Mouse (Mus musculus) frontal cortex, adult (tissue): ENCODE measurements around the gene Slc18a2.

Source experiments
- ATAC-seq: cut with Nextera tagmentation; 2 replicates; pipeline ENCODE4 v1.9.2; 2017; ENCODE audit warnings: mild to moderate bottlenecking, moderate library complexity, mixed read lengths; ENCODE audit not compliant: low TSS enrichment

The Slc18a2 gene

GRCm38 (mm10) chr19:59276354-59276753 is 15.7 kb downstream of the Slc18a2 start:
- no peak for ATAC-seq

GRCm38 (mm10) chr19:59280841-59281240 is 20.1 kb downstream of the Slc18a2 start:
- peak; percentile 31; the same call in 1 of the 2 replicates for ATAC-seq

DNA sequence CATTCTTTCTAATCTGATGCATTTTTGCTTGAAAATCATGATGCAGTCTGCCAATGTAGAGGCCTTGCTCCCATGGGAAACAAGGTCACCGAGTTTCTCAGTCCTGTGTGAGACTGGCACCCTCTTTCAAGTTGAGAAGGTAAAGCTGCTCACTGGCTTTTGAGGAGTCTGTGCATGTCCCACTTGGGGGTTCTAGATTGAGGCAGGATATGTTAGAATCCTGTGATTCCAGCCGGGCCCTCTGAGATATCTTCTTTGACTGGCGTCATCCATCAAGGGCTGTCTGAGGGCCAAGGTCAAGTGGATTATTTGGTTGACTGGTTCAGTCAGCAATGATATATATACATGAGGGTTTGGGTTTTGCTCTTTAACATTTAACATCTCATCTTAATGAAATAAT is 21.3 kb downstream of the Slc18a2 start:
- no peak for ATAC-seq

DNA sequence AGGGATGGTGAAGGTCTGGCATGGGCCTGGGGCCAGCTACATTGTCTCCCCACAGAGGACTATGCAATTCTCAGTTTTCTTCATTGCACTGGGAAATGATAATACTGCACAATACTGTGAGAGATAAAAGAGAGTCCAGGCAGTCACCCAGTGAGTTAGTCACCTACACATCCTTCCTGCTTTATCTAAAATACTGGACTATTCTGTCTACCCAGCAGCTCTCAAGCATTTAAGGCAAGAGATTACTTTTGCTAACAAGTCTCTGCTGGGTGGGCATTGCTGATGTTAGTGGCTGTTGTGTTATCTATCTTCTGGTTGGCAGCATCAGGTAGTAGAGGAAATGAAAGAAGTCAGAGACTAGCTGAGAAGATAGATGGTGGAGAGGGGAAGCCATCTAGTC is 28.3 kb downstream of the Slc18a2 start:
- ATAC-seq = no peak

DNA sequence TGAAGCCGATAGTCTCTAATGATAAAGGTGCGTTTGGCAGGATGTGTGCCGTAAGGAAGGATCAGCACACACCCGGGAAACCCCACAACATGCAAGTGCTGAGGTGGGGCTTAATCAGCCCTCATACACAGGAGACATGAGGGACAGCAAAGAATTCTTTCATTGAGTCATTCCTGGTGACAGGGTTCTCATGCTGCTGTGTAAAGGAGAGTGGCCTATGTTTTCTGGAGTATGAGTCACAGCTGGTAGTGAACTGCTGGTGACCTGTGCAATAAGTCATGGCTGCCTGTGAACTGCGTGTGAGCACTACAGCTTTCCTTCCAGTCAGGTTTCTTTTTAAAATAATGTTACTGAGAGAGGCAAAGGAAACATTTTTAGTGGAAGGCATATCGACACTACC is 29.1 kb downstream of the Slc18a2 start:
- no peak for ATAC-seq

- ATAC-seq = peak; percentile 95
These were observed 31.6 kb downstream of the Slc18a2 start for GRCm38 (mm10) chr19:59292183-59292839.

DNA sequence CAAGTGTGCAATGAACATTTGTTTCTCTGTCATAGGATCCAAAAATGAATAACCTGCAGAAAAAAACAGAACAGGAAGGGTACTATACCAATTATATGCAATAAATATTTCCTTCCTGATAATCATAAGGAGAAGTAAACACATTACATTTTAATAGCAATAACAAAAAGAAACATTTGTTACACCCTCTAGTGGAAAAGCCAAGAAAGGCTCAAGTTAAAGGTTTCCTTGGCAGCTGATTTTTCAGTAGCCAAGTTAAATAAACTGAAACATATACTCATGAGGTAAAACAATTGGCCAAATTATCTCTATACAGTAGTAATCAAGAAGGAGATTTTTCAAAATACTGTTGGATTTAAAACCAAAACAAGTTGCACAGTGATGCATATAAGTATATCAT is 54.6 kb downstream of the Slc18a2 start:
- no peak for ATAC-seq

DNA sequence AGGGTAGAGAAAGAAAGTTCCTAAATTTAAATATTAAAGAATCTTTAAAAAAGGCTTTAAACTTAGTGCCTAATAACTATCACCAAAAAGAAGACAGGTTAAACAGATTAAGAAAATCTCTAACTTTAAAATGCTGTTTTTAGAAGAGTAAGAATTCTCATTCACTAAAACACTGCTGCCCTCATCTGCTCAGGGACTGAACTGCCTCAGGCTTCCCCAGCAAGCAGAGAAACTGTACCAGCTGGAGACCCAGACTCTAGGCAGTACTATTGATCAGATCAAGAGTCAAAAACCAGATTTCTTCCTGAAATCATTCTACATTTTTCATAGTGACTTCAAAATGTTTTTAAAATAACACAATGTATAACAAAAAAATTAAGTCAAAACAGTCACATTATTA is 55.9 kb downstream of the Slc18a2 start:
- peak; percentile 87 for ATAC-seq

DNA sequence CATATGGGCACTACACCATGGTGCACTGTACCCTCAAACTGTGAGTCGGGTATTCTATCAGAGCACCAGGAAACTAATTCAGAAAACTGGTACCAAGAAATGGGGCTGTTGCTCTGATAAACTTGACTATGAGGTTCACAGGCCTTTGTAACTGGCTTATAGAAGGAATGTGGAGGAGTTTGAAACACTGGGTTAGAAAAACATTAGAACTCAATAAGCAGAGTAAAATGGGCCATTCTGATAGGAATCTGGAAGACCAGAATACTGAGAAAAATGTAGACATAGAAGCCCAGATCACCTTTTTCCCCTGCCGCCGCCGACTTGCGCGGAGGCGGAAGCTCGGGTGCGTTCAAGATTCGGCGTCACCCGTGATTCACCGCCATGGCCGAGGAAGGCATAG is 61.3 kb downstream of the Slc18a2 start, which contains the start of gene Rps12-ps3:
Gene Rps12-ps3 (plus strand): TSS at position 301 of the 400 bp plus-strand sequence.
- ATAC-seq = no peak

DNA sequence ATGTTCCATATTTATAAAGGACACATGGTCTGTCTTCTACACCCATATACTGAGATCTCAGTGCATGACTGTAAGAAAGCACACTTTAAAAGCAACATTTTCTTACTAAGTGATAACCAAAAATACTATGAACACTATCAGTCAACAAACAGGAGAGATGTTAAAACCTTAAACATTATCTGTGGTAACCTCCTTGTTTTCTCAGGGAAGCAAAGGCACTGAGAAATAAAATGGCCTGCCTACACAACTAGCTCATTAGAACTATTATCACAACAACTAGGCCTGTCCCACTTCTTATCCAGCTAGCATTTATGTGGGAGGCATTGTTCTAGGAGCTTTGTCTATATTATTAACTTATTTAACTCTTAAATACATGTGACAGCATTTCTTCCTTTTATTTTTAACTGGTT is 70.1 kb downstream of the Slc18a2 start:
- no peak for ATAC-seq

DNA sequence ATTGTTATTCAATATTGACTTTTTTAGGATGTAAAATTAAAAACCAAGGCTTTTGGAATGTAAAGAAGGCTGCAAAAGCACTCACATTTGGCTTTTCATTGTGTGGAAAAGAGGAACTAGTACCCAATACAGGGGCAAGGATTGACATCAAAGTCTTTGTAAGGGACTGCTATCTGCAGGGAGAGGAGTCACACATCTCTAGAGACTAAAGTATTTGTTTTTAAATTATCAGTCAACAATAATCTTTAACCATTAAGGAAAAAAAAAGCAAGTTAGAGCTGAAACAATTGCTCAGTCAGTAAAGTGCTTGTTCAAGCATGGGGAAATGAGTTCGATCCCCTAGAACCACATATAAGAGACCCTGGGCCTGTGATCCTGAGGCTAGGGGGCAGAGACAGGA is 76.0 kb downstream of the Slc18a2 start:
- ATAC-seq = no peak

GRCm38 (mm10) chr19:59337872-59338681 is 77.4 kb downstream of the Slc18a2 start:
- no peak for ATAC-seq

DNA sequence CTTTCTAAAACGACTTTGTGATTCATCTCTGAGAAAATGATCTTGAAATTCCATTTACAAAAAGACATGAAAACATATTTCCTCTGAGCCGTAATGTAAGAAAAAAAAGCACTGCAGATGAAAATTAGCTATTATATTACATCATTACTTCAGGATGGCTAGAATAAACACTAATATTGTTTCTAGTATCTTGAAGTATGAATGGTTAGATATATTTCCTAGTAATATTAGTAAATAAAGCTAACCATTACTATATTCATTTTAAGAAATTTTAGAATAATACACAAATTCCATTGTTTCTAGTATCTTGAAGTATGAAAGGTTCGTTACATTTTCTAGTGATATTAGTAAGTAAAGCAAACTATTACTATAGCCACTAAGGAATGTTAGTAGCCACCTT is 79.2 kb downstream of the Slc18a2 start:
- ATAC-seq = no peak

GRCm38 (mm10) chr19:59342964-59343363 is 82.3 kb downstream of the Slc18a2 start:
- no peak for ATAC-seq

GRCm38 (mm10) chr19:59344304-59344711 is 83.6 kb downstream of the Slc18a2 start:
- ATAC-seq = peak; percentile 14; the same call in 1 of the 2 replicates

DNA sequence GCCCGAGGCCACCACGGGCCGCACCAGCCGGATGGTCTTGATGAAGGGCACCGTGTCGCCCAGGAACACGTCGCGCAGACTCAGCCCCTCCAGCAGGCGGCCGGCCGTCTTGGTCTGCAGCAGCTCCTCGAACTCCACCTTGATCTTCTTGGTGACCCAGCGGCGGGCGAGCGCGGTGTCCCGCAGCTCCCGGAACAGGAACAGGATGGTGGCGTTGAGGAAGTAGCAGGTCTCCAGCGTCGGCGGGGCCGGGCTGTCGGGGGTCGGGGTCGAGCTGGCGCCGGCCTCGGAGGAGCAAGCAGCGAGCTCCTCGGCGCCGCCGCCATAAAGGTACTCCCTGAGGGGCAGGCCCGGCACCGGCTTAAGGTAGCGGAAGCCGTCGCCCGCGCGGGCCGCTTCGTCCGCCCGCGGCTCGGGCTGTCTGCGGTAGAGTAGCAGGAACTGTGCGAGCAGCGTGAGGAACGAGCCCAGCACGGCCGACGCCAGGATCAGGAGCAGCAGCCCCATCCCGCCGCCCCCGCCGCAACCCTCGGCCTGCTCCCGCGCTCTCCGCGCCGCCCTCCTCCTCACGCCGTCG is 84.5 kb downstream of the Slc18a2 start:
- peak; percentile 62 for ATAC-seq
